Mouse (Mus musculus) spleen, adult 2 months (tissue): ENCODE data around the gene Col18a1.

ENCODE experiments used
- CTCF ChIP-seq: fragments of 200-500 bp; IDR thresholded peaks from 2 replicates; pipeline ENCODE4 v1.5.1; 2011; ENCODE audit warnings: mild to moderate bottlenecking, inconsistent platforms; ENCODE audit not compliant: insufficient read depth, insufficient read length, insufficient replicate concordance; ENCODE audit errors: extremely low read depth
- POLR2A ChIP-seq: fragments of 200-500 bp; IDR thresholded peaks from 2 replicates; pipeline ENCODE4 v1.6.1; 2011; ENCODE audit warnings: low read depth, low read length, inconsistent platforms

GRCm38 (mm10) chr10:77119437-77119836, 46.9 kb downstream of the Col18a1 start:
- TF ChIP-seq POLR2A (no peak), CTCF (no peak)
